Mouse (Mus musculus) intestine, embryonic 16.5 days (tissue): ENCODE results near the gene Dyrk1a. TPM values are rescaled to one million over a fixed set of nuclear protein-coding genes. Genes with fewer than 3 reads are reported as not detected.
A peak's percentile ranks its signal among the peaks of the same experiment; 100 is the strongest.

Experiments
- ATAC-seq: fragments of 200-750 bp; cut with Nextera tagmentation; 2 replicates; pipeline ENCODE4 v1.8.0; 2017; ENCODE audit warnings: moderate TSS enrichment, moderate library complexity
- H3K27ac ChIP-seq: fragments of 300-500 bp; sonication (generic); 2 replicates; pipeline ENCODE4 v1.5.1; 2014; ENCODE audit warnings: mild to moderate bottlenecking, low read length
- H3K27me3 ChIP-seq: fragments of 300-500 bp; sonication (generic); replicated peaks from 2 replicates; pipeline ENCODE4 v1.6.1; 2014; ENCODE audit warnings: low read length, control low read depth, mixed read lengths; ENCODE audit not compliant: control insufficient read depth, insufficient read depth
- H3K36me3 ChIP-seq: fragments of 300-500 bp; sonication (generic); 2 replicates; pipeline ENCODE4 v1.6.1; 2014; ENCODE audit warnings: low read length, control low read depth; ENCODE audit not compliant: control insufficient read depth, insufficient read depth
- H3K4me1 ChIP-seq: fragments of 300-500 bp; sonication (generic); 2 replicates; pipeline ENCODE4 v1.6.1; 2014; ENCODE audit warnings: low read length, control low read depth, mixed read lengths; ENCODE audit not compliant: control insufficient read depth, insufficient read depth
- H3K4me2 ChIP-seq: fragments of 300-500 bp; sonication (generic); 2 replicates; pipeline ENCODE4 v1.6.1; 2014; ENCODE audit warnings: low read depth, low read length, control low read depth
- H3K4me3 ChIP-seq: fragments of 300-500 bp; sonication (generic); 2 replicates; pipeline ENCODE4 v1.5.1; 2014; ENCODE audit warnings: mild to moderate bottlenecking, low read length
- H3K9ac ChIP-seq: fragments of 300-500 bp; sonication (generic); 2 replicates; pipeline ENCODE4 v1.6.1; 2014; ENCODE audit warnings: low read depth, low read length
- H3K9me3 ChIP-seq: fragments of 300-500 bp; sonication (generic); 2 replicates; pipeline ENCODE4 v1.6.1; 2016; ENCODE audit warnings: low read length, control low read depth; ENCODE audit not compliant: control insufficient read depth
- WGBS: fragments of 180-500 bp; shearing (Covaris S2); extraction: QIAGEN DNeasy Blood & Tissue Kit; methylation state at CpG from one replicate; pipeline ENCODE4 v1.1.7; 2014; 5-methylcytosine and 5-hydroxymethylcytosine counted together
- polyA plus RNA-seq: library from polyadenylated mRNA; unstranded; fragments of >200 nt; fragmentation: Nextera tagmentation; extraction: Ambion mirVana; gene quantifications from 2 replicates; pipeline ENCODE4 v1.2.1, GENCODE M21; 2015

The Dyrk1a gene
- polyA plus RNA-seq, 1 experiment from 2014 or later: 7.3 TPM

DNA sequence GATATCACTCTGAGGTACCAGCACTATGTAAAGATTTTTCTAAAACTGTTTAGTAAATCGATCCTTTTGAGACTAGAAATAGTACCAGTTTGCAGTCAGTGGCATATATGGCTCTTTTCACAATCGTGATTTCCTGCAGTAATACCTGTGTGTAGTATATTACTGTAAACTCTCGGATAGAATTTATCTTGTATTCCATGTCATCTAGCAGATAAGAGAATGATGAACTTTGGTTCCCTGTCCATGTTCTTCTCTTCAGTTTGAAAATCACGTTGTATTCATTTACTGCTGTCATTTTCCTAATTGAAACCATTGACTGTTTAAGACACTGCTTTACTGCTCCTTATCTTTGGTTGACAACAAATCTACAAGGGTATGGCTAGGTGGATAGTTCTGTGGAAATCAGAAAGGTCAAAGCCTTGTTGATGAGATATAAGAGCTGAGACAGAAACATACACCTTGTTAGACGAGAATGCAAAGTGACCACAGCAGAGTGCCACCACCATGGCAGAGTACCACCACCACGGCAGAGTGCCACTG, 62.7 kb downstream of the Dyrk1a start:
- peak overlapping the region; percentile 35; the same call in 1 of the 2 replicates for H3K4me2 ChIP-seq
- H3K9ac ChIP-seq: peak overlapping the region; percentile 19; the same call in 1 of the 2 replicates
- peak; percentile 75 for ATAC-seq
- peaks cover 39% of the 10 kb centered on the region for H3K4me1 ChIP-seq
- no peaks in the 10 kb centered on the region for H3K9me3 ChIP-seq
- H3K36me3 ChIP-seq: no peaks in the 10 kb centered on the region
- no peak overlapping the region for H3K4me3 ChIP-seq
- 52% methylated on average over 6 of the region's 6 CpGs for WGBS
- no peaks in the 10 kb centered on the region for H3K27me3 ChIP-seq
- H3K27ac ChIP-seq: peak overlapping the region; percentile 87

DNA sequence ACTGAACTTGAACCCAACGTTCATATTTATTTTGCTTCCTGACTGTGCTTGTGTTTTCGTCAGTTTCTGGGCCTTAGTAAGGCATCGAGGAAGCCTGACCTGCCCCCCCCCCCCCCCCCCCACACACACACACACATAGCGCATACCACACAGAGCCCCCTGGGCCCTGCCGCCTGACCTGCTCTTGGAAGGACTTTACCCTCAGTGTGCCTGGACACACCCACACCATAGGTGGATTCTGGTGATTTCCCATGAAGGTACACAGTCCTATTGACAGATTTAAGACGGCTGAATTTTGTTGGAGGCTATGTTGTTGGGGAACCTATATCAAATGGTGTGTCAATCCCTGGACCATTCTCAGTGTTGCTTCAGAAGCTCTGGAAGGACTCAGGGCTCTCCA, 63.2 kb downstream of the Dyrk1a start:
- Histone ChIP-seq H3K36me3 (no peaks in the 10 kb centered on the region), H3K9ac (peak overlapping the region; percentile 19; the same call in 1 of the 2 replicates), H3K27me3 (no peaks in the 10 kb centered on the region), H3K27ac (peak overlapping the region; percentile 87), H3K4me2 (peak overlapping the region; percentile 35; the same call in 1 of the 2 replicates), H3K4me3 (no peak overlapping the region), H3K4me1 (peaks cover 34% of the 10 kb centered on the region), H3K9me3 (no peaks in the 10 kb centered on the region)
- WGBS: 45% methylated on average over 6 of the region's 6 CpGs
- ATAC-seq: peak; percentile 84

DNA sequence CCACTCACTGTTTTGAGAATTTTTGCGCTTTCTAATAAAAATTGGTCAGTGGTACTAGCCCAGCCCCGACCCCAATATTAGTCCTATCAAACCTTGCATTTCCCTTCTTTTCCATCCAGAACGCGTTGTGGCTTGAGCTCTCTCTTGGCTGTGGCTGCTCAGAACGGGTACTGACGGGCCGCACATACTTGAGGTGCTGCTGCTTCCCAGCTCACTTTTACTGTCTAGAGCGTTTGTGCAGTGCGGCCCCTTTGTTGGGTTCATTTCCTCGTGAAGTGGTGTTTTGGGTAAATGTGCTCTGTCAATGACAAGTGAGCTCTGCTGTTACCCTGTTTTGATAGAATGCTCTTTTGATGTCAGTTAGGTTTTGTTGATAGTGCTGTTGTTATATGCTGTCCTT, 67.6 kb downstream of the Dyrk1a start:
- no peaks in the 10 kb centered on the region for H3K36me3 ChIP-seq
- no peaks in the 10 kb centered on the region for H3K9me3 ChIP-seq
- H3K4me2 ChIP-seq: no peak overlapping the region
- H3K9ac ChIP-seq: no peak overlapping the region
- ATAC-seq: no peak
- no peak overlapping the region for H3K4me3 ChIP-seq
- H3K4me1 ChIP-seq: peaks cover 22% of the 10 kb centered on the region
- no peak overlapping the region for H3K27ac ChIP-seq
- WGBS: 71% methylated on average over 10 of the region's 10 CpGs
- no peaks in the 10 kb centered on the region for H3K27me3 ChIP-seq

GRCm38 (mm10) chr16:94641799-94642198, 72.0 kb downstream of the Dyrk1a start:
- Histone ChIP-seq H3K4me1 (peaks cover 7% of the 10 kb centered on the region), H3K9me3 (no peaks in the 10 kb centered on the region), H3K36me3 (no peaks in the 10 kb centered on the region), H3K27me3 (no peaks in the 10 kb centered on the region), H3K27ac (no peak overlapping the region), H3K4me2 (no peak overlapping the region), H3K4me3 (no peak overlapping the region), H3K9ac (no peak overlapping the region)
- WGBS: 97% methylated on average over 2 of the region's 2 CpGs
- ATAC-seq: no peak

GRCm38 (mm10) chr16:94647153-94647552, 77.3 kb downstream of the Dyrk1a start:
- Histone ChIP-seq H3K9me3 (no peaks in the 10 kb centered on the region), H3K4me1 (peaks cover 10% of the 10 kb centered on the region), H3K27me3 (no peaks in the 10 kb centered on the region), H3K4me3 (no peak overlapping the region), H3K9ac (no peak overlapping the region), H3K36me3 (no peaks in the 10 kb centered on the region), H3K4me2 (no peak overlapping the region), H3K27ac (no peak overlapping the region)
- 75% methylated on average over 5 of the region's 5 CpGs for WGBS
- ATAC-seq: no peak

DNA sequence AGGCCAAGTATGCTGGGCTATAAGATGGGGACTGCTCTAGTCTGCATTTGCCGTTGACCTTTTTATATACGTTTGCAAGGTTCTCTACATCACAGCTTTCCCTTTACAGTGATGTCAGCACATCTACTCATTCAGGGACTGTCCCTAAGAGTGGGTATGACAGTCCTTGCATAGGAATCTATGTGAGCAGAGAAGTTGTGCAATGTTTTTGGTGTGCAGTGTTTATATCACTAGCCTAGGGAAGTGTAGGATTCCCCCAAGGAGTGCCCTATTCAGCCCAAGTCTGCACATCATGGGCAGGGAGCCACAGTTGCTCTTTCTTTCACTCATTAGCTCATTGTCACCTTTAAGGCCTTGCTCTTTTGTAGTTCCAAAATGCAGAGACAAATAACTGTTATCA, 78.1 kb downstream of the Dyrk1a start:
- no peak overlapping the region for H3K4me2 ChIP-seq
- ATAC-seq: no peak
- no peak overlapping the region for H3K4me3 ChIP-seq
- H3K4me1 ChIP-seq: peaks cover 10% of the 10 kb centered on the region
- 89% methylated on average over 2 of the region's 2 CpGs for WGBS
- H3K9me3 ChIP-seq: no peaks in the 10 kb centered on the region
- H3K27me3 ChIP-seq: no peaks in the 10 kb centered on the region
- H3K36me3 ChIP-seq: no peaks in the 10 kb centered on the region
- no peak overlapping the region for H3K9ac ChIP-seq
- H3K27ac ChIP-seq: no peak overlapping the region

DNA sequence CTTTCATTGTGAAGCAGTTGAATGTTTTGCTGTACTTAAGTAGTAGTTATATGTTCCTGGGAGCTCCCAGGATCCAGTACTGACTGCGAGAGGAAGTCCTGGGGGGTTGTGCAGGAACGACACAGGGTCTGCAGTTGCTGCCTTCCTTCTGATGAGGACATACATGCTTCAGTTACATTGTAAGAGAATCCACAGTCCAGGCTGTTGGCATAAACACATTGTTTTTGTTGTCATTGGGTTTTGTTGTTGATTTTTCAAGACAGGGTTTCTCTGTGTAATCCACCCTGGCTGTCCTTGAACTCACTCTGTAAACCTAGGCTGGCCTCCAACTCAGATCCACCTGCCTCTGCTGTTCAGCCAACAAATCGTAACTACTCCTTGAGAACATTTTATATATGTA, 80.1 kb downstream of the Dyrk1a start:
- Histone ChIP-seq H3K4me2 (no peak overlapping the region), H3K36me3 (no peaks in the 10 kb centered on the region), H3K9ac (no peak overlapping the region), H3K27ac (no peak overlapping the region), H3K4me3 (no peak overlapping the region), H3K4me1 (peaks cover 10% of the 10 kb centered on the region), H3K27me3 (no peaks in the 10 kb centered on the region), H3K9me3 (no peaks in the 10 kb centered on the region)
- WGBS: 73% methylated on average over 3 of the region's 3 CpGs
- no peak for ATAC-seq

DNA sequence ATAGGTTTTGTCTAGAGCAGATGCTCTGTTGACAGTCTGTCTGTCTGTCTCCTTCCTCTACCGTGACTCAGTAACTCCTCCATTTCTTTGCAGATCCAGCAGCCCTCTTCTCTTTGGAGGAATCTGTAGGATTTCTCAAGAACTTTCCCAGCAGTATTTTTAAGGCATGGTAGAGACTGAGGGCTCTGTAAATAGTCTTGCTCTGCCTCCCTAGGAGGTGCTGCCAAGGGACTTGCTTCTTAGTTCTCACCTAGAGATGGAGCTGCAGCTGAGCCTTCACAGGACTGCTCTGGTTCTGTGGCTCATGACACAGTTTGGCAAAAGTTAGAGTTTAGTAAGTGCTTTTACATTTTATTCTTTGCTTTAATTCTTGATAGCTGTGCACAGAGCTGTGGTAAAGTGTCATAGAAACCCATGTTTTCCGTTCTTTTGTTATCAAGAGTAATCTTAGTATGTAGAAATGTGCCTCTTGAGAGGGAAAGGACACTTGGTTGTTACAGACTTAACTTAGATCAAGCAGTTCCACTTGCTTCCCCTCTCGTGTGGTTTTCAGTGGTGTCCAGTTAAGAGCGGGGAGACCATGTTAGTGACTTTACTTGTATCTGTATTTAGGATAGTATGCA, 82.4 kb downstream of the Dyrk1a start:
- H3K9ac ChIP-seq: no peak overlapping the region
- no peak for ATAC-seq
- no peak overlapping the region for H3K27ac ChIP-seq
- 65% methylated on average over 4 of the region's 4 CpGs for whole genome bisulfite sequencing
- no peaks in the 10 kb centered on the region for H3K27me3 ChIP-seq
- H3K9me3 ChIP-seq: no peaks in the 10 kb centered on the region
- H3K4me1 ChIP-seq: peaks cover 8% of the 10 kb centered on the region
- H3K4me3 ChIP-seq: no peak overlapping the region
- H3K4me2 ChIP-seq: no peak overlapping the region
- H3K36me3 ChIP-seq: no peaks in the 10 kb centered on the region

DNA sequence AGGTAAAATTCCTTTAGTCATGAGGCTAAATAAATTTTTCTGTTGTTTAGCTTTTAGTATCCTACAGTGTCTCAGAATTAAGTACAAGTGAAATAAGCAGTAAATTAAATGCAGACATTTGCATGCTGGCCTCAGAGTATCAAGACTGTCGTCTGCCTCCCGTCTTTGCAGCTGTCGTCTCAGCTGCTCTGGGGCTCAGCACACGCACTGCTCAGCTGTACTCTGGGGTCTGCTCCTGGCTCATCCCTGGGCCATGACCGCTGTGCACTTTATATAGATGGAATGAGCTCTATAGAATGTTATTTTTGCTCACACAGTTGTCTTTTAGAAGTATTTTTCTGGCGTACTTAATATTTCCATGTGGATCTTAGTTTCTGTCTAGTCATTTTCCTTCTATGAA, 85.3 kb downstream of the Dyrk1a start:
- no peaks in the 10 kb centered on the region for H3K9me3 ChIP-seq
- no peak overlapping the region for H3K9ac ChIP-seq
- H3K4me2 ChIP-seq: no peak overlapping the region
- H3K36me3 ChIP-seq: no peaks in the 10 kb centered on the region
- H3K27me3 ChIP-seq: no peaks in the 10 kb centered on the region
- H3K4me1 ChIP-seq: no peaks in the 10 kb centered on the region; the same call in none of the 2 replicates
- 62% methylated on average over 6 of the region's 6 CpGs for WGBS
- H3K4me3 ChIP-seq: no peak overlapping the region
- ATAC-seq: no peak
- H3K27ac ChIP-seq: no peak overlapping the region

- Histone ChIP-seq H3K9me3 (no peaks in the 10 kb centered on the region), H3K9ac (no peak overlapping the region), H3K4me1 (no peaks in the 10 kb centered on the region), H3K4me3 (no peak overlapping the region), H3K27me3 (no peaks in the 10 kb centered on the region), H3K4me2 (no peak overlapping the region), H3K27ac (no peak overlapping the region), H3K36me3 (no peaks in the 10 kb centered on the region)
- no peak for ATAC-seq
- 85% methylated on average over 7 of the region's 7 CpGs for WGBS
Measured at GRCm38 (mm10) chr16:94656891-94657290, 87.1 kb downstream of the Dyrk1a start.
